Mouse (Mus musculus): Measurements from ENCODE around the gene Serp2.

The Serp2 gene

DNA sequence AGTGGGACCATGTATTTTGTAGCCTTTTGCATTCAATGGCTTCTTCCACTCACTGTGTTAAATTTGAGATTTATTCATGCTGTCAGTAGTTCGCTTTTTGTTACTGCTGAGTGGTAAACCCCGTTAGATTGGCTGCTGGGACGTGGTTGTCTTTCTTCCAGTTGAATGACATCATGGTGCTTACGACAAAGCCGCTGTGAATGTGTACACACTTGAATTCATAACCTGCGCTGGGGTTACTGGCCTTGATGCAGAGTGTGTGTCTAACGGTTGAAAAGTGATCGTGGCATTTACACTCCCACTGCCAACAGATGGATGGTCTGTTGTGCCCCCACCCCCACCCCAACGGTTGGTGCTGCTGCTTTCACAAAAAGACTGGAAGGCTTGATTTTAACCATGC, 59.5 kb downstream of the Serp2 start:
- DNase-seq (ENCODE audit: low read depth, low spot score), result no peak

DNA sequence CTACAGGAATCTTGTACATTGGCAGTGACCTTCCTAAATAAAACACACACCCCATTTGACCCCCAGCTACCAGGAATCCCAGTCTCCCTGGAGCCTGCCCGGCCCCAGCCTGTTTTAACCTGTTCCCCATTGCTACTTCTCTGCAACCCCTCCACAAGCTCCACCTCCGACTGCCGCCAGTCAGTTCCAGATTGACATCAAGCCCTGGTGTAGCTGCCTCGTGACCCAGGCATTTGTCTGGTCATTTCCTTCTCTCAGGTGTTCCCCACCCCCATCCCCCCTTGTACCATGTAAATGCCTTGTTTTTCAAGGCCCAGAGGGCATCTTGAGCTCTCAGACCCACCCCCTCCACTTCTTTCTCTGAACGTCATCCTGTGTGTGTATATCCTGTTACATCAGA, 61.7 kb downstream of the Serp2 start:
- DNase-seq (ENCODE audit: low read depth, low spot score), result no peak

DNA sequence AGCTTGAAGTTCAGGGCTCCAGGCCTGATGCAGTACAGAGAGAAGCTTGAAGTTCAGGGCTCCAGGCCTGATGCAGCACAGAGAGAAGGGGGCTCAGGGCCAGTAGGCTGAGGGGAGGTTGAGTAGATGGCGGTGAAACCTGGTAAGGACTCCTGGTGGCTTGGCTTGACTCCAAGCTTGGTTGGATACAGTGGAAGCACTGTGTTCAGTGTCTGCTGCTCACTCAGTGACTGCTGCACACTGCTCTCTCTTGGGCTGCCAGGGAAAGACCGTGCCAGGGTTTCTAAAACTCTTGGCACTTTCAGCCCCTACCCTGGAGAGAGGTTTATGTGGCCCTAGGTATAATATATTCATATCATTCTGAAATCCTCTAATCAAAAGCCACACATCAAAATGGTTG, 67.6 kb downstream of the Serp2 start:
- DNase-seq (ENCODE audit: low read depth, low spot score), result no peak

DNA sequence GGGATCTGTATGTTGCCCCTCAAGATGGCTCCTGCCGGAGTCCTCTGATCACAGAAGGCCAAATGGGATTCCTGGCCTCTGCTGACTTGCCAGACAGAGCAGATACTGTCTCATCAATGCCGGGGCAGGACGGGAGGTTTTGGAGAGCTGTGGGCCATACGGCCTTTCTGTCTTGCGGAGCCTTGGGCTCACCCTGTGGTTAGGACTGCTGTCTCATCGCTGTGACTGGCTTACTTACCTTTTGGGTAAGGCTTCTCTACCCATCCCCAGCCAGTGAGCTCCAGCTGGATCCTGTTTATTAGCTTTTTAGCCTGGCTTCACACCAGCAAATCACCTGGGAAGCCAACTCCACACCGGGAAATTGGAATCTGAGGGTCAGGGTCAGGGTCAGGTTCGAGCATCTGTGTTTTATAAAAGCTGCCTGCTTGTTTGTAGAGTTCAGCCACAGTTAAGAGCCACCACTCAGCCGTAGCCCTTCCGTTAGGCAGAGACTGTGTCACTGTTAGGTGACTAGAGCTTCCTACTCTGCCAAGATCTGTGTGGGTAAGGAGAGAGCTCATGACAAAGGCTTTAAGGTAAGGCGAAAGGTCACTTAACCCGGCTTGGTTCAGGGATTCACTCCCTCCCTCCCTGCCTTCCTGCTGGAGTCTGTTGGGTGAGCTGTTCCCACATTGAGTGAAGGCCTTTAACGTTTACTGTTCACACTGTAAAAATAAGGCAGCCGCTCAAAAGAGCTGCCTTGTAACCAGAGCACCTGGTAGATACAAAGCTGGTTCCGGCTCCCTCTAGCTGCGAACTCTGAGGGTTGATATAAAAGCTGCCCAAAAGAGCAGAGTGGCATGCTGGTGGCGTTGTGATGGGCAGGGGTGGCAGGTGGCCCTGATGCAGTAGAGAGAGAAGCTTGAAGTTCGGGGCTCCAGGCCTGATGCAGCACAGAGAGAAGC, 68.3 kb downstream of the Serp2 start:
- no peak for DNase-seq (ENCODE audit: low read depth, low spot score)

DNA sequence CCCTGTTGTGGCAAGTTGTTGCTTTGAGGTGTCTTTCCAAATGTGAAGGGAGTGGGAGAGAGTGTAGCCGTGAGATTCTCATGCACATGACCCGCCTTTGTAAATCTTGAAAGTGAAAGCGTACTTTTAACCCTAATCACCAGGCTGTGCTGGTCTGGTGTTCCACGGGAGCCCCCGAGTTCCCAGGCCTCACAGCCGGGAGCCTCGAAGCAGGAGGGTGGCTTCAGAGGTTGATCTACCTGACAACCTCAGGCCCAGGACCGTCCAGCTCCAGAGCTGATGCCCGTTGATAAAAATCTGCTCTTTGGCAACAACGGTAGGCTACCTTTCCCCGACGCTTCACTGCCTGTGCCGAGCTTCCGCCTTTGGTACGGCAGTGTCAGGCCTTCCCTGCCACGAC, 69.1 kb downstream of the Serp2 start:
- no peak for DNase-seq (ENCODE audit: low read depth, low spot score)

DNA sequence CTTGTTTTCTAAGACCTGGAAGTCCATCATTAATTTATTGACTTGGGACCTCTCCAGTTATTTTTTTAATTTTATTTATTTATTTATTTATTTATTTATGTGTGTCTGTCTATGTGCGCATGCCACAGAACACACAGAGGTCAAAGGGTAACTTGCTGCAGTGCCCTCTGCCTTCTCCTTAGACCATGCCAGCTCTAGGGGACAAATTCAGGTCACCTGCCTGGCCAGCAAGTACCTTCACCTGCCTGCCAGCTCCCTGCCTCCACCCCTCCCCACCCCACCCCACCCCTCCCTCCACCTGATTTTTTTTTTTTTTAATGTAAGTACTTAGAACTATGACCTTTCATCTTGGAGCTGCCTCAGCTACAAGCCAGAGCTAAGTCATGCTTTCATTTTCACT, 73.0 kb downstream of the Serp2 start:
- no peak for DNase-seq (ENCODE audit: low read depth, low spot score)
